Mouse (Mus musculus): ENCODE data around the gene Rad51b.

Rad51b gene

GRCm38 (mm10) chr12:79613846-79614582 lies 316.9 kb downstream of the Rad51b start:
- DNase-seq (ENCODE audit: low spot score): no peak

- no peak for DNase-seq (ENCODE audit: low spot score)
These were observed 317.5 kb downstream of the Rad51b start for GRCm38 (mm10) chr12:79614583-79614953.

GRCm38 (mm10) chr12:79615717-79616316 lies 318.7 kb downstream of the Rad51b start:
- no peak for DNase-seq (ENCODE audit: low spot score)

- DNase-seq (ENCODE audit: low spot score): no peak
These were observed 321.9 kb downstream of the Rad51b start for GRCm38 (mm10) chr12:79619009-79619408.

- DNase-seq (ENCODE audit: low spot score): no peak
These were observed 323.6 kb downstream of the Rad51b start for GRCm38 (mm10) chr12:79620693-79621092.

GRCm38 (mm10) chr12:79623308-79623707 lies 326.2 kb downstream of the Rad51b start:
- no peak for DNase-seq (ENCODE audit: low spot score)

GRCm38 (mm10) chr12:79625699-79626554 lies 328.8 kb downstream of the Rad51b start:
- DNase-seq (ENCODE audit: low spot score): no peak

- DNase-seq (ENCODE audit: low spot score): no peak
These were observed 329.5 kb downstream of the Rad51b start for GRCm38 (mm10) chr12:79626555-79627080.

GRCm38 (mm10) chr12:79627351-79628120 lies 330.5 kb downstream of the Rad51b start:
- no peak for DNase-seq (ENCODE audit: low spot score)

GRCm38 (mm10) chr12:79628121-79628774 lies 331.2 kb downstream of the Rad51b start:
- DNase-seq (ENCODE audit: low spot score): no peak

GRCm38 (mm10) chr12:79629945-79630850 lies 333.1 kb downstream of the Rad51b start:
- DNase-seq (ENCODE audit: low spot score): no peak

- no peak for DNase-seq (ENCODE audit: low spot score)
These were observed 336.5 kb downstream of the Rad51b start for GRCm38 (mm10) chr12:79633458-79634106.

GRCm38 (mm10) chr12:79641570-79642285 lies 344.6 kb downstream of the Rad51b start:
- no peak for DNase-seq (ENCODE audit: low spot score)

- DNase-seq (ENCODE audit: low spot score): no peak
These were observed 345.6 kb downstream of the Rad51b start for GRCm38 (mm10) chr12:79642715-79643114.

- no peak for DNase-seq (ENCODE audit: low spot score)
These were observed 348.6 kb downstream of the Rad51b start for GRCm38 (mm10) chr12:79645656-79646055.

- DNase-seq (ENCODE audit: low spot score): no peak
These were observed 349.6 kb downstream of the Rad51b start for GRCm38 (mm10) chr12:79646646-79647164.

- no peak for DNase-seq (ENCODE audit: low spot score)
These were observed 350.3 kb downstream of the Rad51b start for GRCm38 (mm10) chr12:79647382-79647781.

- DNase-seq (ENCODE audit: low spot score): no peak
These were observed 350.9 kb downstream of the Rad51b start for GRCm38 (mm10) chr12:79647976-79648375.

Measured in ovary, postnatal 10 days (tissue).